9 mouse cellular contexts compared by ENCODE assay signal in the genomic region with DNA sequence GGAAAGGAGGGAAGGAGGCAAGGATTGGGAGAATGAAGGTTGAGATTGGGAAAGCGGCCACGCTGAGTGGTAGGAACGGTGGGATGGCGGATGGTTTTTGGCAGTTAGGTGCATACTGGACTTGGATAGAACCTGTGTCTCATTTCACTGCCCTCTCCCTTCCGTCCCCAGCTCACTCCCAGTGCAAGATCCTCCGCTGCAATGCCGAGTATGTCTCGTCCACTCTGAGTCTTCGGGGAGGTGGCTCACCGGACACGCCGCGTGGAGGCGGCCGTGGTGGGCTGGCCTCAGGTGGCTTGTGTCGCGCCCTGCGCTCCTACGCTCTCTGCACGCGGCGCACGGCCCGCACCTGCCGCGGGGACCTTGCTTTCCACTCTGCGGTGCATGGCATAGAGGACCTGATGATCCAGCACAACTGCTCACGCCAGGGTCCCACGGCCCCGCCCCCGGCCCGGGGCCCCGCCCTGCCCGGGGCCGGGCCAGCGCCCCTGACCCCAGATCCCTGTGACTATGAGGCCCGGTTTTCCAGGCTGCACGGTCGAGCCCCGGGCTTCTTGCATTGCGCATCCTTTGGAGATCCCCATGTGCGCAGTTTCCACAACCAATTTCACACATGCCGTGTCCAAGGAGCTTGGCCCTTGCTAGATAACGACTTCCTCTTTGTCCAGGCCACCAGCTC. TPM values are rescaled to one million over a fixed set of nuclear protein-coding genes. Genes with fewer than 3 reads are reported as not detected.
DNase-seq lines count a peak whose midpoint lies in the region; ATAC-seq and TF ChIP-seq lines count a peak whose summit lies in the region.
"Had no signal": no experiment of that assay in that cellular context is flagged by ENCODE, and none has a peak within 500 bp of the region (broad histone marks: within the 10 kb centered on the region; RNA-seq: fewer than 3 reads in every experiment).

No protein-coding gene starts in this region.

- 0 out of 2 replicates have a peak, but pooled peaks cover 5% of the 10 kb centered on the region for H3K9me3 ChIP-seq in megakaryocyte, embryonic 14.5 days
- H3K9me3 ChIP-seq in forebrain, embryonic 13.5 days (replicated peaks): no peaks in the 10 kb centered on the region
- H3K9me3 ChIP-seq in stomach, embryonic 15.5 days: no peaks in the 10 kb centered on the region

- no peaks in the 10 kb centered on the region for H3K36me3 ChIP-seq in megakaryocyte, embryonic 14.5 days (replicated peaks; ENCODE audit: low read length)
- no peaks in the 10 kb centered on the region for H3K36me3 ChIP-seq in forebrain, embryonic 13.5 days (ENCODE audit: poor library complexity, severe bottlenecking)
- peaks cover 16% of the 10 kb centered on the region for H3K36me3 ChIP-seq in liver, adult 2 months (ENCODE audit: control insufficient read depth, insufficient read depth, low read length)
- H3K36me3 ChIP-seq in stomach, embryonic 15.5 days: no peaks in the 10 kb centered on the region

- peak overlapping the region; percentile 85 for H3K4me3 ChIP-seq in megakaryocyte, embryonic 14.5 days (replicated peaks)
- H3K4me3 ChIP-seq in forebrain, embryonic 13.5 days: peak overlapping the region; percentile 42
- peak overlapping the region; percentile 59 for H3K4me3 ChIP-seq in liver, adult 2 months (ENCODE audit: insufficient read depth, low read depth, low read length)
- H3K4me3 ChIP-seq in stomach, embryonic 15.5 days (replicated peaks): peak overlapping the region; percentile 40

- no peak for TF ChIP-seq CTCF in liver, adult 2 months (IDR thresholded peaks at IDR 0.05; ENCODE audit: low read depth, low read length)

- peak; percentile 42; the same call in 1 of the 2 replicates for TF ChIP-seq POLR2A in liver, adult 2 months (IDR thresholded peaks at IDR 0.05; ENCODE audit: extremely low read depth, insufficient read depth, low read length)

- DNase-seq in liver, adult 2 months (ENCODE audit: extremely low read depth, low read depth, low spot score): peak; percentile 61
- no peak for DNase-seq in natural killer cell, adult 2 months (ENCODE audit: low spot score in 2 of 2)
- DNase-seq in layer of hippocampus, adult 9-11 months: no peak
- DNase-seq in T-cell, adult 2 months (ENCODE audit: low spot score): no peak
- DNase-seq: adrenal gland, postnatal 36 days had no signal

- H3K4me2 ChIP-seq in forebrain, embryonic 13.5 days: peak overlapping the region; percentile 81
- peak overlapping the region; percentile 77 for H3K4me2 ChIP-seq in stomach, embryonic 15.5 days

- no peak for ATAC-seq in megakaryocyte, adult 5-6 weeks (ENCODE audit: poor library complexity, severe bottlenecking)
- 0 out of 2 replicates have a peak, but pooled peaks have one; percentile 27 for ATAC-seq in forebrain, embryonic 13.5 days
- peak; percentile 53; the same call in 1 of the 2 replicates for ATAC-seq in stomach, embryonic 15.5 days (ENCODE audit: insufficient read depth, low FRiP score, low read depth)

- H3K27me3 ChIP-seq in megakaryocyte, embryonic 14.5 days (replicated peaks): peaks cover 78% of the 10 kb centered on the region
- peaks cover 42% of the 10 kb centered on the region for H3K27me3 ChIP-seq in forebrain, embryonic 13.5 days
- no peaks in the 10 kb centered on the region for H3K27me3 ChIP-seq in liver, adult 2 months (ENCODE audit: control insufficient read depth, insufficient read depth, low read length)
- H3K27me3 ChIP-seq in stomach, embryonic 15.5 days (replicated peaks): peaks cover 32% of the 10 kb centered on the region

- peak overlapping the region; percentile 60 for H3K9ac ChIP-seq in forebrain, embryonic 13.5 days
- H3K9ac ChIP-seq in liver, adult 2 months (ENCODE audit: low read depth, low read length): peak overlapping the region; percentile 68
- peak overlapping the region; percentile 19; the same call in 1 of the 2 replicates for H3K9ac ChIP-seq in stomach, embryonic 15.5 days

- no peaks in the 10 kb centered on the region for H3K79me2 ChIP-seq in liver, adult 2 months (ENCODE audit: control insufficient read depth, insufficient read depth, low read length)

- H3K4me1 ChIP-seq in megakaryocyte, embryonic 14.5 days: peaks cover 30% of the 10 kb centered on the region
- peaks cover 9% of the 10 kb centered on the region for H3K4me1 ChIP-seq in forebrain, embryonic 13.5 days
- H3K4me1 ChIP-seq in liver, adult 2 months (ENCODE audit: control insufficient read depth, insufficient read depth, low read length): peaks cover 12% of the 10 kb centered on the region
- peaks cover 7% of the 10 kb centered on the region for H3K4me1 ChIP-seq in stomach, embryonic 15.5 days

- H3K27ac ChIP-seq in forebrain, embryonic 13.5 days: no peak overlapping the region
- peak overlapping the region; percentile 64 for H3K27ac ChIP-seq in liver, adult 2 months (replicated peaks; ENCODE audit: insufficient read depth, low read depth, low read length)
- H3K27ac ChIP-seq in stomach, embryonic 15.5 days: no peak overlapping the region

- WGBS in forebrain, embryonic 13.5 days: 6% methylated on average over 44 of the region's 44 CpGs
- 2% methylated on average over 44 of the region's 44 CpGs for WGBS in liver, adult 2 months
- 3% methylated on average over 44 of the region's 44 CpGs for WGBS in stomach, embryonic 15.5 days

RNA-seq across cellular contexts. Expression of a gene that starts 2.0 kb away (rescaled TPM):
- polyA plus RNA-seq in megakaryocyte, embryonic 14.5 days (2012; ENCODE audit: insufficient read depth, low replicate concordance): 21.2 and 30.0 TPM in 2 replicates
- total RNA-seq in megakaryocyte, adult 5-6 weeks (2015): not detected in 2 replicates
- not detected in 2 replicates for total RNA-seq in megakaryocyte, adult 5-6 weeks (2017)
- polyA plus RNA-seq in forebrain, embryonic 13.5 days (2015; fragmentation: Nextera tagmentation; extraction: Ambion mirVana): 0.25 and 0.36 TPM in 2 replicates
- 29.6 and 36.4 TPM in 2 replicates for total RNA-seq in liver, adult 2 months (2014; rRNA removed)
- polyA plus RNA-seq in liver, adult 2 months (2012; rRNA removed): 93.8 and 98.4 TPM in 2 replicates
- 0.72 and 0.78 TPM in 2 replicates for polyA plus RNA-seq in stomach, embryonic 15.5 days (2015; fragmentation: Nextera tagmentation; extraction: Ambion mirVana)
- total RNA-seq: adrenal gland, postnatal 36 days had no signal

RNA-seq across cellular contexts. Expression of a gene that starts 30.8 kb away (rescaled TPM):
- polyA plus RNA-seq in megakaryocyte, embryonic 14.5 days (2012; ENCODE audit: insufficient read depth, low replicate concordance): 4.1 and 22.7 TPM in 2 replicates
- 411 and 437 TPM in 2 replicates for total RNA-seq in megakaryocyte, adult 5-6 weeks (2015)
- total RNA-seq in megakaryocyte, adult 5-6 weeks (2017): 356 and 357 TPM in 2 replicates
- 49.1 and 51.0 TPM in 2 replicates for polyA plus RNA-seq in forebrain, embryonic 13.5 days (2015; fragmentation: Nextera tagmentation; extraction: Ambion mirVana)
- total RNA-seq in liver, adult 2 months (2014; rRNA removed): 153 and 159 TPM in 2 replicates
- polyA plus RNA-seq in liver, adult 2 months (2012; rRNA removed): 51.0 and 74.3 TPM in 2 replicates
- polyA plus RNA-seq in stomach, embryonic 15.5 days (2015; fragmentation: Nextera tagmentation; extraction: Ambion mirVana): 140 and 159 TPM in 2 replicates

RNA-seq across cellular contexts. Expression of a gene that starts 49.8 kb away (rescaled TPM):
- polyA plus RNA-seq in megakaryocyte, embryonic 14.5 days (2012; ENCODE audit: insufficient read depth, low replicate concordance): 0.51 TPM in 1 of 2 replicates, not detected in the other
- not detected in 2 replicates for total RNA-seq in megakaryocyte, adult 5-6 weeks (2015)
- 0.40 TPM in 1 of 2 replicates, not detected in the other for total RNA-seq in megakaryocyte, adult 5-6 weeks (2017)
- 1.2 and 1.3 TPM in 2 replicates for polyA plus RNA-seq in forebrain, embryonic 13.5 days (2015; fragmentation: Nextera tagmentation; extraction: Ambion mirVana)
- not detected in 2 replicates for total RNA-seq in liver, adult 2 months (2014; rRNA removed)
- polyA plus RNA-seq in liver, adult 2 months (2012; rRNA removed): not detected in 2 replicates
- polyA plus RNA-seq in stomach, embryonic 15.5 days (2015; fragmentation: Nextera tagmentation; extraction: Ambion mirVana): 1.6 and 1.8 TPM in 2 replicates
- total RNA-seq: adrenal gland, postnatal 36 days had no signal

Comparison
In these comparisons a context has a peak if more than half of its experiments do, and no peak if none do; other contexts are left out.
1. RNA of a gene that starts 2.0 kb away (polyA plus RNA-seq): 93.8 to 98.4 TPM in liver, adult 2 months and 21.2 to 30.0 TPM in megakaryocyte, embryonic 14.5 days; 0.72 to 0.78 TPM in stomach, embryonic 15.5 days and 0.25 to 0.36 TPM in forebrain, embryonic 13.5 days; every median in the first group is over 10 times any median in the second.
2. Peak in every context shown above with its lines, with median percentiles within 50 percentile points of each other: H3K4me3 ChIP-seq and H3K9ac ChIP-seq.